Mouse (Mus musculus) left cerebral cortex, postnatal 25 days (tissue): ENCODE measurements around the gene Cbs. TPM values are rescaled to one million over a fixed set of nuclear protein-coding genes. Genes with fewer than 3 reads are reported as not detected.
A peak's percentile ranks its signal among the peaks of the same experiment; 100 is the strongest.

Source experiments
- DNase-seq, 2 experiments: peaks; one replicate each; pipeline ENCODE4 v3.0.0; 2022; ENCODE audit warnings: low spot score in 2 of 2, mixed read lengths in 1 of 2
- intact Hi-C: fragments of 180-260 bp; cut with DNase I; formaldehyde crosslinking; loops from one replicate; pipeline ENCODE4 v1.15.1; 2025
- total RNA-seq, 2 experiments: library from RNA; stranded (reverse); gene quantifications; 2 replicates each; pipeline ENCODE4 v1.2.3; 2021

Gene Cbs
- total RNA-seq, 2 experiments from 2014 or later = 34.5 to 46.9 TPM

DNA sequence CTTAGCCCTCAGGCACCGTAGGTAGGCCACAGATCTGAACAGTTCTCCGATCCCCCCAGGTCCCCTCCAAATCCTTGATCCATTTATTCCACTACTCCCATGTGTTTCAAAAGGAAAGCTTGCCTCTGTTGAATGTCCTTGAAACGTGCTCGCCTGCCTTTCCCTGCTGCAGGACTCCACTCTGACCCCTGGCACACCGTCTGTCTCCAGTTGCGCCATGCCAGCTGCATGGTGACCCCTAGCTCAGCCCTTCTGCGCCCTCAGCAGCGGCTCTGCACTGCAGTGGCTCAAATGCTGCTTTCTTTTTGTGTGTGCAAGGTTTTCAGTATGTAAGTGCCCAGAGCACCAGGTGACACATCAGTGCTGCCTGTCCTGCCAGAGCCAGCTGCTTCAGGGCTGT lies 38.4 kb downstream of the Cbs start:
- DNase-seq = no peak
- intact Hi-C loops = no loop called here

- no peak for DNase-seq
- intact Hi-C loops = no loop called here
These were observed 39.1 kb downstream of the Cbs start for GRCm38 (mm10) chr17:31597957-31598356.

GRCm38 (mm10) chr17:31595077-31595476 lies 42.0 kb downstream of the Cbs start:
- DNase-seq = peak; percentile 20 to 49

DNA sequence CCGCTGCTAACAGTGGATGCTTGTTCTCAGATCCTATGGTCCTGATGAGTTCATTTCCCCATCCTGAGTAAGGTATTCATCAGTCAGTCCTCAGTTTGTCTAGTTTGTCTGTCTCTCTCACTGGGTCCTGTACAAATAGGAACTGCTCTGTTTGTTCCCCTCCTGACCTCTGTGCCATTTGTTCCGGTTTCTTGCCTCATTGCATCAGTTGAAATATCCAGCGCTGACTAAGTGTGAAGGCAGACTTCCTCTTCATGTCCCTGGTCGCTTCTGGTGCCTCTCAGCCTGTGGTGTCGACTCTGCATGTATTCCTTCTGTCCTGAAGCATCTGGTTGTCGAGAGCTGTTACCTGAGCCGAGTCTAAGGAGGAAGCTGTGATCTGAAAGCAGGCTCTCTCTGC lies 42.4 kb downstream of the Cbs start:
- peak; percentile 14 to 34 for DNase-seq
- intact Hi-C loops = no loop called here

More at GRCm38 (mm10) chr17:31595077-31595476, 42.0 kb downstream of the Cbs start:
- intact Hi-C loops = no loop called here

- intact Hi-C loops = no loop called here
These were observed 46.2 kb downstream of the Cbs start for GRCm38 (mm10) chr17:31590846-31591245.

DNA sequence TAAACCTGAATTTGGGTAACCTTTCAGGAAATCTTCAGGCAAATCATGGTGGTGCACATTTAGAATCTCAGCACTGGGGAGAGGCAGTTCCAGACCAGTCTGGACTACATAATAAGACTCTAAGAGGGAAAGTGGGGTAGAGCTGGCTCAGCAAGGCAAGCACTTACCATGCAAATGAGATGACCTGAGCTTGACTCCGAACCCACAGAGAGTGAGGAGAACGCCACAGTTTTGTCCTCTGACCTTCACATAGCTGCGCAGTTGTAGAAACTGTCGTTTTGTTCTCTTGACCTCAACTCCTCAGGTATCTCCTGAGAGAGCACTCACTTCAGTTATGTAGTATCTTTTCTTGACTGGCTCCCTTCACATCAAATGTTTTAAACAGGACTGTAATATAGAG lies 48.3 kb downstream of the Cbs start:
- DNase-seq = no peak
- intact Hi-C loops = no loop called here

More at GRCm38 (mm10) chr17:31590846-31591245, 46.2 kb downstream of the Cbs start:
- no peak for DNase-seq

- no peak for DNase-seq
- intact Hi-C loops = no loop called here
These were observed 48.9 kb downstream of the Cbs start for GRCm38 (mm10) chr17:31588115-31588514.

- intact Hi-C loops = no loop called here
- DNase-seq = no peak
These were observed 53.3 kb downstream of the Cbs start for GRCm38 (mm10) chr17:31583781-31584180.

- intact Hi-C loops = no loop called here
- DNase-seq = no peak
These were observed 53.9 kb downstream of the Cbs start for GRCm38 (mm10) chr17:31583185-31583584.

GRCm38 (mm10) chr17:31580344-31580743 lies 56.7 kb downstream of the Cbs start:
- intact Hi-C loops = no loop called here
- DNase-seq = peak; percentile 20 to 63

GRCm38 (mm10) chr17:31576394-31577175 lies 60.5 kb downstream of the Cbs start:
- intact Hi-C loops = no loop called here
- no peak for DNase-seq

GRCm38 (mm10) chr17:31574662-31575061 lies 62.4 kb downstream of the Cbs start:
- DNase-seq = no peak
- intact Hi-C loops = no loop called here

DNA sequence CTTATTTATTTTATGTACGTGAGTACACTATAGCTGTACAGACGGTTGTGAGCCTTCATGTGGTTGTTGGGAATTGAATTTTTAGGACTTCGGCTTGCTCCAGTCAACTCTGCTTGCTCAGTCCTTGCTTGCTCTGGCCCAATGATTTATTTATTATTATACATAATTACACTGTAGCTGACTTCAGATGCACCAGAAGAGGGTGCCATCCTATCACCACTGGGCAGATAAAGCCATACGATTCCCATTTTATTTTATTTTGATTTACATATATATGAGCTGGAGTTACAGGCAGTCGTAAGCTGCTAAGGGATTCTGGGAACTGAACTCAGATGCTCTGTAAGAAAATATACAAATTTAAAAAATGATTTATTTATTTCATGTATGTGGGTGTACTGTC lies 65.3 kb downstream of the Cbs start:
- DNase-seq = no peak
- intact Hi-C loops = no loop called here

DNA sequence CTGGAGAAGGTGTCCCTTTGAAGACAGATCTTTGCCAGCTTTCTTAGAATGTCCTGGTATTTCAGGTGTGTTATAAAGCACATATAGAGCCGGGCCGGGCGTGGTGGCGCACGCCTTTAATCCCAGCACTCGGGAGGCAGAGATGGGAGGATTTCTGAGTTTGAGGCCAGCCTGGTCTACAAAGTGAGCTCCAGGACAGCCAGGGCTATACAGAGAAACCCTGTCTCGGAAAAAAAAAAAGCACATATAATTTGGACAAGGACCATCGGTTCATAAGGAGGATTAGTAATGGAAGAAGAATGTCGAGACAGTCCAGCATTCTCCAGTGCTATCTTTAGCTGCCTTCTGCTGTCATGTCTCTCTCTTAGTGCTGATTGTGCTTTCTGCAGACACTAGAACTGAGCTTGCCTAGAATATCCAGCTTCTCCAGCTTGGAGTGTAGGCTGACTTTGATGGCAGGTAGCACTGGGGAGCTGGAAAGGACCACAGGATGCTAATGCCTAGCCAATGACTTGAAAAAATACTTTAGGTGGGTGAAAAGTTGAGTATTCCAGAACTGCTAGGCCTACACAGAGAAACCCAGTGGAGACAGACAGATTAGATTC lies 66.6 kb downstream of the Cbs start:
- DNase-seq = peak in 1 of 2 experiments; percentile 80

DNA sequence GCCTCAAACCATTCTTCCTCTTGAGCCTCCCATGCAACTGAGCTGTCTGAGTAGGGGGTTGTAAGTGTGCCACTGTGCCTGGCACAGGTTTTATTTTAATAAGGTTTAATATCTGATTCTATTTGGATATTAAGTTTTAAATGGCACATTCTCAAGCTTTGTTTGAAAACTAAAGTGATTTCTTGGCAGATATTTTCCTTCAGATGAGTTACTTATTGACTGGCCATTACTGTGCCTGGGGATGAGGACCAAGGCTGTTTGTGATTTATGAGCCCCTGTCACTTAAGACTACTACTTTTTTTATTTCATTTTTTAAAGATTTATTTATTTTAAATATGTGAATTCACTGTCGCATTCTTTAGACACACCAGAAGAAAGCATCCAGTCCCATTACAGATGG lies 67.3 kb downstream of the Cbs start:
- intact Hi-C loops = no loop called here
- no peak for DNase-seq

More for the DNA sequence above, 66.6 kb downstream of the Cbs start:
- intact Hi-C loops = no loop called here

DNA sequence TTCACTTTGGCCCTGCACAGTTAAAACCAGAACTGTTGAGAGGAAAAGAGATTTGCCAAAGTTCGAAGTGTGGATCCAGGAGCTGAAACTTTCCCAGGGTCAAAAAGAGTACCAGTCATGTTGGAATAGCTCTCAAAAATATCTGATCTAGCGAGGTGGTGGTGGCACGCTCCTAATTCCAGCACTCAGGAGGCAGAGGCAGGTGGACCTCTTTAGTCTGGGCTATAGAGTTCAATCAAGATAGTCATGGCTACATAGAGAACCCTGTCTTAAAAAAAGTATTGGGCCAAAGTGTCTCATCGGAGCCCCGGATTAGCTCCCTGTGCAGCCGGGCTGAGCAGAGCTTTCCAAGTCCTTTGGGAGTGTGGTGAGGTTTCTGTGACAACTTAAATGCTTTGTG lies 70.8 kb downstream of the Cbs start:
- DNase-seq = no peak
- intact Hi-C loops = no loop called here

- DNase-seq = peak in 1 of 2 experiments; percentile 54
- intact Hi-C loops = loop anchor here (2.0 kb wide), 2 partner anchors 45 to 93 kb away; partner anchors contain the start of genes Ndufv3 and U2af1
These were observed 71.6 kb downstream of the Cbs start for GRCm38 (mm10) chr17:31565141-31566056.

- DNase-seq = no peak
- intact Hi-C loops = loop anchor here (2.0 kb wide), 2 partner anchors 44 to 94 kb away; partner anchors contain the start of genes Ndufv3 and U2af1
These were observed 72.2 kb downstream of the Cbs start for GRCm38 (mm10) chr17:31564858-31565140.

- intact Hi-C loops = loop anchor here (2.0 kb wide), 2 partner anchors 43 to 95 kb away; partner anchors contain the start of genes Ndufv3 and U2af1
- peak; percentile 99 to 100 for DNase-seq
These were observed 72.8 kb downstream of the Cbs start, which contains the start of gene Pknox1 for GRCm38 (mm10) chr17:31564015-31564857. Gene Pknox1 (plus strand): TSS chr17:31564734.
